Mouse (Mus musculus) MEL (cell line): ENCODE measurements around the gene Snx17. TPM values are rescaled to one million over a fixed set of nuclear protein-coding genes. Genes with fewer than 3 reads are reported as not detected.

Source experiments
- DNase-seq: peaks from one replicate; pipeline ENCODE4 v3.0.0; 2011; ENCODE audit warnings: low read depth, low spot score
- H3K27ac ChIP-seq: 2 replicates; pipeline ENCODE4 v1.5.1; 2012; ENCODE audit warnings: low read depth, mild to moderate bottlenecking, control low read depth, low read length, moderate library complexity; ENCODE audit not compliant: control insufficient read depth
- H3K27me3 ChIP-seq, 2 experiments: fragments of 150-350 bp in 1 of 2; sonication (generic) in 1 of 2; 2 replicates each; pipeline ENCODE4 v1.6.1; 2012; ENCODE audit warnings: low read length in 2 of 2, mild to moderate bottlenecking in 2 of 2, improper control_type of control experiment in 1 of 2, moderate library complexity in 1 of 2; ENCODE audit not compliant: insufficient read depth in 2 of 2, control insufficient read depth in 1 of 2
- H3K36me3 ChIP-seq, 2 experiments: 2 replicates each; pipeline ENCODE4 v1.6.1; 2012 to 2014; ENCODE audit warnings: low read length in 2 of 2, improper control_type of control experiment in 1 of 2, inconsistent platforms in 1 of 2, mild to moderate bottlenecking in 1 of 2; ENCODE audit not compliant: insufficient read depth in 2 of 2, control insufficient read depth in 1 of 2
- H3K4me1 ChIP-seq, 2 experiments: fragments of 150-350 bp in 1 of 2; sonication (generic) in 1 of 2; 2 replicates each; pipeline ENCODE4 v1.6.1; 2012; ENCODE audit warnings: low read length in 2 of 2, improper control_type of control experiment in 1 of 2, mild to moderate bottlenecking in 1 of 2; ENCODE audit not compliant: insufficient read depth in 2 of 2, control insufficient read depth in 1 of 2
- H3K4me3 ChIP-seq, 2 experiments: fragments of 150-350 bp in 1 of 2; sonication (generic) in 1 of 2; 2 replicates each; pipeline ENCODE4 v1.5.1; 2012; ENCODE audit warnings: low read depth in 2 of 2, low read length in 2 of 2, mild to moderate bottlenecking in 2 of 2, moderate library complexity in 2 of 2, control low read depth in 1 of 2, improper control_type of control experiment in 1 of 2; ENCODE audit not compliant: control insufficient read depth in 1 of 2, insufficient read depth in 1 of 2
- H3K79me2 ChIP-seq: 2 replicates; pipeline ENCODE4 v1.6.1; 2012; ENCODE audit warnings: mild to moderate bottlenecking, low read length, moderate library complexity; ENCODE audit not compliant: control insufficient read depth, poor library complexity, insufficient read depth
- H3K9ac ChIP-seq: 2 replicates; pipeline ENCODE4 v1.6.1; 2012; ENCODE audit warnings: low read depth, mild to moderate bottlenecking, control low read depth, low read length, moderate library complexity; ENCODE audit not compliant: control insufficient read depth, poor library complexity, severe bottlenecking
- H3K9me3 ChIP-seq: fragments of 150-350 bp; sonication (generic); replicated peaks from 2 replicates; pipeline ENCODE4 v1.6.1; 2012; ENCODE audit warnings: mild to moderate bottlenecking, low read length, improper control_type of control experiment, moderate library complexity; ENCODE audit not compliant: insufficient read depth
- CHD1 ChIP-seq: IDR thresholded peaks from 2 replicates; pipeline ENCODE4 v1.6.1; 2012; ENCODE audit warnings: low read depth, mild to moderate bottlenecking, inconsistent platforms, low read length, improper control_type of control experiment
- CTCF ChIP-seq, 3 experiments: IDR thresholded peaks in 2 of 3; conservative IDR thresholded peaks in 1 of 3; 2 replicates each; pipeline ENCODE4 v1.5.1; 2011 to 2012; ENCODE audit warnings: low read length in 3 of 3, low read depth in 2 of 3, mild to moderate bottlenecking in 2 of 3, improper control_type of control experiment in 1 of 3, inconsistent platforms in 1 of 3, mixed read lengths in 1 of 3, moderate library complexity in 1 of 3; ENCODE audit not compliant: control insufficient read depth in 1 of 3, insufficient read depth in 1 of 3, poor library complexity in 1 of 3, severe bottlenecking in 1 of 3
- ELF1 ChIP-seq: IDR thresholded peaks from 2 replicates; pipeline ENCODE4 v1.6.1; 2014; ENCODE audit warnings: low read depth, mild to moderate bottlenecking, inconsistent platforms, low read length, improper control_type of control experiment, moderate library complexity
- EP300 ChIP-seq, 2 experiments: IDR thresholded peaks; 2 replicates each; pipeline ENCODE4 v1.6.1; 2011; ENCODE audit warnings: improper control_type of control experiment in 2 of 2, low read length in 2 of 2, low read depth in 1 of 2, mild to moderate bottlenecking in 1 of 2
- ETS1 ChIP-seq: IDR thresholded peaks from 2 replicates; pipeline ENCODE4 v1.6.1; 2012; ENCODE audit warnings: low read depth, mild to moderate bottlenecking, inconsistent platforms, low read length, improper control_type of control experiment, moderate library complexity
- GABPA ChIP-seq: IDR thresholded peaks from 2 replicates; pipeline ENCODE4 v1.6.1; 2012; ENCODE audit warnings: low read depth, mild to moderate bottlenecking, inconsistent platforms, low read length, improper control_type of control experiment, moderate library complexity
- GATA1 ChIP-seq: IDR thresholded peaks from 2 replicates; pipeline ENCODE4 v1.6.1; 2011; ENCODE audit warnings: low read depth, low read length, improper control_type of control experiment
- HCFC1 ChIP-seq: IDR thresholded peaks from 2 replicates; pipeline ENCODE4 v1.6.1; 2012; ENCODE audit warnings: low read depth, mild to moderate bottlenecking, inconsistent platforms, low read length, improper control_type of control experiment, moderate library complexity
- JUND ChIP-seq: IDR thresholded peaks from 2 replicates; pipeline ENCODE4 v1.6.1; 2011; ENCODE audit warnings: low read depth, mild to moderate bottlenecking, improper control_type of control experiment, low read length
- KAT2A ChIP-seq: conservative IDR thresholded peaks from 2 replicates; pipeline ENCODE4 v1.6.1; 2012; ENCODE audit warnings: low read depth, low read length, improper control_type of control experiment, inconsistent platforms
- MAX ChIP-seq: IDR thresholded peaks from 2 replicates; pipeline ENCODE4 v1.6.1; 2011; ENCODE audit warnings: low read length, improper control_type of control experiment
- MAZ ChIP-seq: IDR thresholded peaks from 2 replicates; pipeline ENCODE4 v1.6.1; 2012; ENCODE audit warnings: low read depth, mild to moderate bottlenecking, inconsistent platforms, low read length, improper control_type of control experiment
- MXI1 ChIP-seq: IDR thresholded peaks from 2 replicates; pipeline ENCODE4 v1.6.1; 2011; ENCODE audit warnings: mild to moderate bottlenecking, low read depth, low read length, improper control_type of control experiment
- MYB ChIP-seq: IDR thresholded peaks from 2 replicates; pipeline ENCODE4 v1.6.1; 2011; ENCODE audit warnings: mild to moderate bottlenecking, low read depth, low read length, improper control_type of control experiment
- MYC ChIP-seq: IDR thresholded peaks from 2 replicates; pipeline ENCODE4 v1.6.1; 2011; ENCODE audit warnings: low read depth, mild to moderate bottlenecking, low read length, improper control_type of control experiment, moderate library complexity
- NELFE ChIP-seq: IDR thresholded peaks from 2 replicates; pipeline ENCODE4 v1.6.1; 2011; ENCODE audit warnings: low read depth, low read length, improper control_type of control experiment
- NRF1 ChIP-seq: IDR thresholded peaks from 2 replicates; pipeline ENCODE4 v1.6.1; 2014; ENCODE audit warnings: low read depth, mild to moderate bottlenecking, inconsistent platforms, low read length, improper control_type of control experiment, moderate library complexity; ENCODE audit not compliant: poor library complexity, insufficient read depth, severe bottlenecking
- POLR2A ChIP-seq, 2 experiments: IDR thresholded peaks; 2 replicates each; pipeline ENCODE4 v1.6.1; 2011 to 2012; ENCODE audit warnings: low read length in 2 of 2, mild to moderate bottlenecking in 2 of 2, control low read depth in 1 of 2, improper control_type of control experiment in 1 of 2, low read depth in 1 of 2, moderate library complexity in 1 of 2; ENCODE audit not compliant: control insufficient read depth in 1 of 2, insufficient read depth in 1 of 2, poor library complexity in 1 of 2
- POLR2AphosphoS2 ChIP-seq: IDR thresholded peaks from 2 replicates; pipeline ENCODE4 v1.6.1; 2011; ENCODE audit warnings: low read length, improper control_type of control experiment
- POLR2AphosphoS5 ChIP-seq: IDR thresholded peaks from 2 replicates; pipeline ENCODE4 v1.6.1; 2012; ENCODE audit warnings: low read depth, borderline replicate concordance, mild to moderate bottlenecking, inconsistent platforms, low read length, moderate library complexity, mixed read lengths
- RAD21 ChIP-seq: IDR thresholded peaks from 2 replicates; pipeline ENCODE4 v1.6.1; 2011; ENCODE audit warnings: mild to moderate bottlenecking, low read depth, low read length, improper control_type of control experiment
- RCOR1 ChIP-seq: IDR thresholded peaks from 2 replicates; pipeline ENCODE4 v1.6.1; 2012; ENCODE audit warnings: low read depth, mild to moderate bottlenecking, inconsistent platforms, low read length, improper control_type of control experiment
- SIN3A ChIP-seq: IDR thresholded peaks from 2 replicates; pipeline ENCODE4 v1.6.1; 2012; ENCODE audit warnings: low read length, improper control_type of control experiment, inconsistent platforms
- SMC3 ChIP-seq: IDR thresholded peaks from 2 replicates; pipeline ENCODE4 v1.6.1; 2011; ENCODE audit warnings: low read depth, low read length, improper control_type of control experiment
- TCF12 ChIP-seq: IDR thresholded peaks from 2 replicates; pipeline ENCODE4 v1.6.1; 2014; ENCODE audit warnings: low read depth, mild to moderate bottlenecking, inconsistent platforms, low read length, improper control_type of control experiment, moderate library complexity
- UBTF ChIP-seq: IDR thresholded peaks from 2 replicates; pipeline ENCODE4 v1.6.1; 2012; ENCODE audit warnings: low read depth, mild to moderate bottlenecking, inconsistent platforms, low read length, improper control_type of control experiment, moderate library complexity, borderline replicate concordance; ENCODE audit not compliant: insufficient read depth
- USF1 ChIP-seq: IDR thresholded peaks from 2 replicates; pipeline ENCODE4 v1.6.1; 2014; ENCODE audit warnings: low read depth, mild to moderate bottlenecking, inconsistent platforms, low read length, improper control_type of control experiment, moderate library complexity
- USF2 ChIP-seq, 2 experiments: IDR thresholded peaks; 2 replicates each; pipeline ENCODE4 v1.6.1; 2011 to 2012; ENCODE audit warnings: improper control_type of control experiment in 2 of 2, low read length in 2 of 2, borderline replicate concordance in 1 of 2, inconsistent platforms in 1 of 2, low read depth in 1 of 2, mild to moderate bottlenecking in 1 of 2; ENCODE audit not compliant: insufficient read depth in 1 of 2
- ZKSCAN1 ChIP-seq: IDR thresholded peaks from 2 replicates; pipeline ENCODE4 v1.6.1; 2012; ENCODE audit warnings: low read depth, mild to moderate bottlenecking, inconsistent platforms, low read length, improper control_type of control experiment, moderate library complexity
- ZMIZ1 ChIP-seq: IDR thresholded peaks from 2 replicates; pipeline ENCODE4 v1.6.1; 2012; ENCODE audit warnings: low read depth, mild to moderate bottlenecking, inconsistent platforms, low read length, improper control_type of control experiment, moderate library complexity
- ZNF384 ChIP-seq: IDR thresholded peaks from 2 replicates; pipeline ENCODE4 v1.6.1; 2012; ENCODE audit warnings: low read depth, mild to moderate bottlenecking, inconsistent platforms, low read length, improper control_type of control experiment
- polyA plus RNA-seq, 2 experiments: library from polyadenylated mRNA; stranded (reverse) in 1 of 2; unstranded in 1 of 2; fragments of >175 nt in 1 of 2; fragments of >200 nt in 1 of 2; gene quantifications; 2 replicates each; pipeline versions ENCODE4 v1.2.1 to v1.2.4; 2012; ENCODE audit warnings: low replicate concordance in 2 of 2, low read depth in 1 of 2; ENCODE audit not compliant: insufficient read length in 2 of 2, insufficient read depth in 1 of 2, missing spikeins in 1 of 2
- total RNA-seq: library from RNA; depleted of rRNA; stranded (reverse); fragments of 300-350 nt; gene quantifications from 2 replicates; pipeline ENCODE4 v1.2.3, GENCODE M21; 2012

Snx17 gene
- total and polyA plus RNA-seq, 3 experiments, result 85.1 to 85.6 TPM; not detected in 1

DNA sequence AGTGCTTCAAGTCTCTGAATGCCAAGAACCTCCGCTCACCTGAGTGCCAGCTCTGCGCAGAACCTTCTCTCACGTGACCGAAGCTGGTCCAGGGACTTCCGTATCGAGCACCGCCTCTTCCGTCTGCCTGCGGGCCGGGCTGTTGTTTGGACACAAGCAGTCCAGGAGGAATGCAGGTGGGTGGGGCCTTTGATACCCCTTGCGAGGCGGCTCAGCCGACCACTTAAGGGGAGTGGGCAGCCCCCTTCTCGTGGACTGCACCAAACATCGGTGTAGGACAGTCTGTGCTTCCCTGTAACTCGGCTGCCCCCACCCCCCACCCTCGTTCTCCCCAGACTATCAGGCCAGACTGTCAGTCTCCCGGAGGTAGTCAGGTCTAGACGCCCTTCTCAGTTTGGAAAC is 38.9 kb upstream of the Snx17 start, which contains the start of gene Mpv17 (continued):
- no peak for TF ChIP-seq SMC3
- peak; percentile 84 for TF ChIP-seq HCFC1

DNA sequence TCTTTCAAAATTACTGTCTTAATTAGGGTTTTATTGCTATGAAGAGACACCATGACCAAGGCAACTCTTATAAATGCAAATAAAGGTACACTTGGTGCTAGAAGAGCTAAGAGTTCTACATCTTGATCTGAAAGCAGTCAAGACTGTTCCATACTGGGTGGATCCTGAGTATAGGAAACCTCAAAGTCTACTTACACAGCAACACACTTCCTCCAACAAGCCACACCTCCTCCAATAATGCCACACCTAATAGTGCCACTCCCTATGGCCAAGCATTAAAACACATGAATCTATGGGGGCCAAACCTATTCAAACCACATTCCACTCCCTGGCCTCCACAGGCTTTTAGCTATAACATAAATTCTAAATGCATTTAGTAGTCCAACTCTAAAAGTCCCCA is 30.6 kb upstream of the Snx17 start:
- Histone ChIP-seq H3K9ac (no peak overlapping the region), H3K36me3 (peaks cover 48 to 60% of the 10 kb centered on the region in 2 experiments), H3K27ac (peak overlapping the region; percentile 38; the same call in 1 of the 2 replicates), H3K79me2 (no peaks in the 10 kb centered on the region), H3K4me1 (peaks cover 20 to 22% of the 10 kb centered on the region in 2 experiments), H3K27me3 (no peaks in the 10 kb centered on the region), H3K9me3 (no peaks in the 10 kb centered on the region), H3K4me3 (no peak overlapping the region)
- TF ChIP-seq JUND, result no peak
- no peak for TF ChIP-seq POLR2AphosphoS5
- no peak for TF ChIP-seq CHD1
- TF ChIP-seq UBTF, result no peak
- TF ChIP-seq SMC3, result no peak
- peak; percentile 35; the same call in 1 of the 2 replicates for TF ChIP-seq SIN3A
- no peak for TF ChIP-seq ZMIZ1
- 0 out of 2 replicates have a peak, but pooled peaks have one; percentile 17 for TF ChIP-seq ETS1
- no peak for TF ChIP-seq GABPA
- TF ChIP-seq USF1, result no peak
- TF ChIP-seq RAD21, result no peak
- no peak for TF ChIP-seq POLR2AphosphoS2
- no peak for TF ChIP-seq USF2 (IDR thresholded peaks at IDR 0.05; ENCODE audit: borderline replicate concordance in 1 of 2, insufficient read depth in 1 of 2, low read depth in 1 of 2, low read length in 2 of 2)
- no peak for TF ChIP-seq NRF1
- no peak for TF ChIP-seq ZNF384
- no peak; the same call in 1 of the 2 replicates for TF ChIP-seq ELF1
- TF ChIP-seq HCFC1, result no peak
- TF ChIP-seq KAT2A, result no peak
- no peak for TF ChIP-seq MAX
- TF ChIP-seq RCOR1, result no peak
- TF ChIP-seq NELFE, result no peak
- no peak for TF ChIP-seq ZKSCAN1
- TF ChIP-seq TCF12, result no peak
- TF ChIP-seq POLR2A (IDR thresholded peaks at IDR 0.05; ENCODE audit: control insufficient read depth in 1 of 2, insufficient read depth in 1 of 2, low read depth in 1 of 2, low read length in 2 of 2, poor library complexity in 1 of 2), result no peak
- TF ChIP-seq MAZ, result no peak
- TF ChIP-seq MYC, result peak; percentile 58
- TF ChIP-seq MXI1, result no peak
- TF ChIP-seq GATA1, result no peak
- TF ChIP-seq EP300 (IDR thresholded peaks at IDR 0.05; ENCODE audit: low read depth in 1 of 2, low read length in 2 of 2), result 0 out of 4 replicates have a peak, but pooled peaks of 1 of the 2 experiments have one; percentile 15
- TF ChIP-seq MYB, result no peak
- TF ChIP-seq CTCF (IDR thresholded peaks at IDR 0.05 in 2 of 3, conservative IDR thresholded peaks at IDR 0.05 in 1 of 3; ENCODE audit: control insufficient read depth in 1 of 3, insufficient read depth in 1 of 3, low read depth in 2 of 3, low read length in 3 of 3, poor library complexity in 1 of 3, severe bottlenecking in 1 of 3), result no peak
- peak; percentile 82 for DNase-seq
